Comparison of ENCODE assay signal across 8 mouse cellular contexts in the genomic region with DNA sequence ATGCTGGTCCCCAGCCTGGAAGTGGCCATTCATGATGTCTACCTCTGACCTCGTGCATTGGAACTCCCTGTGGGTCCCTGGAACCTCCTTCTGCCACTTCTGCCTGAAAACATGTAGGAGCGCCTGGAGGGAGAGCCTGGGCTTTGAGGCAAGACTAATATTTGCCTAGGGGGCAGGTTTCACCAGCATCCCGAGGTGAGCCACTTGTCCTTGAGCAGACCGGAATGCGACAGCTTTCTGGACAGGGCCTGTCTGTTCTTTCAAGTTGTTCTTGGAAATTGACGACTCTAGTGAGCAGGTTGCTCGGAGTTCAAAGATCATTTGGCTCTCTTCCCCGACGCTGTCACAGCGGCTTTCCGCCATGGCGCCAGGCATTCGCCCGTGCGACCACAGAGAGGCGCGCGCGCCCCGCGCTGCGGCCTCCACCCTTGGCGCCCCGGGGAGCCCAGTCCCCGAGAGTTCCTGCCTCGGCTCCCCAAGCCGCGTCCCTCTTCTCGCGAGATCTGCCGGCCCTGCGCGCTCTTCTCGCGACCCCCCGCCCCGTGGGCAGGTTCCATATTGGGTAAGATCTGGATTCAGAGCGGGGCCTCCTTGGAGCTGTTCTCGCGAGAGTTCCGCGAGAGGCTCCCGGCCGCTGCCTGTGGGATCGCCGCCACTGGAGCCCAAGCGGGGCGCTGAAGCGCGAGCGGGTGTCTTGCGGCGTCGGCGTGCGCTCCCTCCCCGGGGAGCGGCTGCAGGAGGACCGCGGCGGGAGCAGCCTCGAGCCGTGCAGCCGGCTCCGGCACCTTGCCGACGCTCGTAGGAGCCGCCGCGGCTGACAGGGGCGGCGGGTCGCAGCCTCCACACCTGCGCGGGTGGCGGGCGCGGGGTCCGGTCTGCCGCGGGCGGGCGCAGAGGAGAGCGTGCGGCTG. TPM values are rescaled to one million over a fixed set of nuclear protein-coding genes. Genes with fewer than 3 reads are reported as not detected.
DNase-seq lines count a peak whose midpoint lies in the region; ATAC-seq lines count a peak whose summit lies in the region.

A gene (plus strand): TSS at position 554 of the 911 bp plus-strand sequence.

- under 1% methylated on average over 85 of the region's 86 CpGs for WGBS in intestine, embryonic 14.5 days

- intact Hi-C loops in left cerebral cortex, postnatal 14 days (cut with DNase I): loop anchor here (2.0 to 10.0 kb wide), 3 partner anchors 51 to 184 kb away; a partner anchor contains a TSS

- no peaks in the 10 kb centered on the region; the same call in 1 of the 2 replicates for H3K36me3 ChIP-seq in intestine, embryonic 14.5 days (ENCODE audit: control insufficient read depth, insufficient read depth, low read length)

- peak within 1 kb of the TSS; percentile 95 for H3K27ac ChIP-seq in intestine, embryonic 14.5 days (ENCODE audit: low read depth)

- H3K9me3 ChIP-seq in intestine, embryonic 14.5 days (ENCODE audit: control insufficient read depth, low read length): no peaks in the 10 kb centered on the region

- DNase-seq in adrenal gland, adult (ENCODE audit: inconsistent age in 2 of 2, low spot score in 1 of 2): peak; percentile 100
- DNase-seq in embryo, embryonic 10.5 days (ENCODE audit: low spot score): peak; percentile 99
- peak; percentile 100 for DNase-seq in gastrocnemius, postnatal 25 days
- peak; percentile 99 for DNase-seq in intestine, embryonic 14.5 days (ENCODE audit: low spot score)
- peak; percentile 99 to 100 for DNase-seq in left cerebral cortex, postnatal 14 days (ENCODE audit: low spot score in 2 of 2)
- peak; percentile 100 for DNase-seq in mesoderm, embryonic 11.5 days (ENCODE audit: low read depth, low spot score)
- peak; percentile 99 for DNase-seq in right cerebral cortex, postnatal 36 days (ENCODE audit: low spot score in 2 of 2)
- DNase-seq in yolk sac, embryonic 10.5 days (ENCODE audit: low spot score): peak; percentile 100

- H3K27me3 ChIP-seq in intestine, embryonic 14.5 days (replicated peaks; ENCODE audit: control insufficient read depth, insufficient read depth, low read length): peaks cover 3% of the 10 kb centered on the region; the same call in 1 of the 2 replicates

- H3K4me1 ChIP-seq in intestine, embryonic 14.5 days (replicated peaks; ENCODE audit: control insufficient read depth, insufficient read depth, low read length): peaks cover 30% of the 10 kb centered on the region

- peak within 1 kb of the TSS; percentile 71 for H3K4me2 ChIP-seq in intestine, embryonic 14.5 days (ENCODE audit: low read length)

- peak within 1 kb of the TSS; percentile 88 for H3K9ac ChIP-seq in intestine, embryonic 14.5 days (ENCODE audit: low read length)

- H3K4me3 ChIP-seq in intestine, embryonic 14.5 days (ENCODE audit: low read depth, low read length): peak within 1 kb of the TSS; percentile 99

- peak; percentile 92 for ATAC-seq in intestine, embryonic 14.5 days (replicated peaks; ENCODE audit: low FRiP score, low TSS enrichment, low read depth)

RNA-seq across cellular contexts. Expression of the gene that starts here (rescaled TPM):
- total RNA-seq in gastrocnemius, postnatal 25 days (2021): 10 to 100 TPM; 68.0 to 81.3 TPM
- 60.7 and 62.6 TPM in 2 replicates for polyA plus RNA-seq in intestine, embryonic 14.5 days (2014; fragmentation: Nextera tagmentation; extraction: Ambion mirVana)
- 10 to 100 TPM; 71.7 to 81.7 TPM for total RNA-seq in left cerebral cortex, postnatal 14 days (2021)

Comparison
In these comparisons a context has a peak if more than half of its experiments do, and no peak if none do; other contexts are left out.
1. Peak in every context shown above with its lines: DNase-seq, ATAC-seq, H3K4me3 ChIP-seq and H3K27ac ChIP-seq.